Mouse (Mus musculus) CH12.LX (cell line): ENCODE measurements at regions not wholly inside any gene's neighbourhood (a gene's known extent, or its start where the extent isn't known, plus 50 kb on each side); places are given as distances from the start of the nearest gene placed in this dataset.

ENCODE experiments used
- DNase-seq: peaks from one replicate; pipeline ENCODE4 v3.0.0-alpha.2; 2013; ENCODE audit errors: extremely low read depth
- H3K27ac ChIP-seq: 2 replicates; pipeline ENCODE4 v1.5.1; 2012; ENCODE audit warnings: low read depth, mild to moderate bottlenecking, control low read depth, moderate library complexity; ENCODE audit not compliant: insufficient read depth
- H3K27me3 ChIP-seq: replicated peaks from 2 replicates; pipeline ENCODE3; 2012; ENCODE audit warnings: inconsistent platforms
- H3K36me3 ChIP-seq, 2 experiments: replicated peaks in 1 of 2; 2 replicates each; pipeline versions ENCODE3 to v1.6.1; 2012; ENCODE audit warnings: inconsistent platforms in 1 of 2, low read length in 1 of 2, mild to moderate bottlenecking in 1 of 2, mixed read lengths in 1 of 2, moderate library complexity in 1 of 2; ENCODE audit not compliant: control insufficient read depth in 1 of 2, insufficient read depth in 1 of 2
- H3K4me1 ChIP-seq, 2 experiments: 2 replicates each; pipeline ENCODE4 v1.6.1; 2012; ENCODE audit warnings: inconsistent platforms in 1 of 2, moderate library complexity in 1 of 2; ENCODE audit not compliant: insufficient read depth in 2 of 2, control insufficient read depth in 1 of 2
- H3K4me2 ChIP-seq: 2 replicates; pipeline ENCODE4 v1.6.1; 2012; ENCODE audit warnings: low read depth, mild to moderate bottlenecking, control low read depth; ENCODE audit not compliant: poor library complexity, insufficient read depth, severe bottlenecking
- H3K4me3 ChIP-seq, 3 experiments: fragments of 150-350 bp in 1 of 3; sonication (generic) in 1 of 3; replicated peaks in 1 of 3; 2 replicates each; pipeline versions ENCODE3 to v1.5.1; 2011 to 2012; ENCODE audit warnings: low read depth in 2 of 3, low read length in 2 of 3, mild to moderate bottlenecking in 2 of 3, moderate library complexity in 2 of 3, control low read depth in 1 of 3, improper control_type of control experiment in 1 of 3, inconsistent platforms in 1 of 3, mixed read lengths in 1 of 3; ENCODE audit not compliant: poor library complexity in 1 of 3
- H3K79me2 ChIP-seq: replicated peaks from 2 replicates; pipeline ENCODE4 v1.6.1; 2012; ENCODE audit warnings: mild to moderate bottlenecking, moderate library complexity; ENCODE audit not compliant: control insufficient read depth, poor library complexity, insufficient read depth, severe bottlenecking; ENCODE audit errors: extremely low read depth
- H3K9ac ChIP-seq: 2 replicates; pipeline ENCODE4 v1.6.1; 2012; ENCODE audit warnings: low read depth, mild to moderate bottlenecking, control low read depth, moderate library complexity; ENCODE audit not compliant: insufficient read depth
- H3K9me3 ChIP-seq: replicated peaks from 2 replicates; pipeline ENCODE3; 2012; ENCODE audit warnings: low read length, inconsistent platforms, mixed read lengths
- BHLHE40 ChIP-seq: IDR thresholded peaks from 2 replicates; pipeline ENCODE4 v1.6.1; 2011; ENCODE audit warnings: mild to moderate bottlenecking, low read depth, low read length, improper control_type of control experiment
- E2F4 ChIP-seq: IDR thresholded peaks from 2 replicates; pipeline ENCODE4 v1.6.1; 2011; ENCODE audit warnings: low read depth, low read length, improper control_type of control experiment; ENCODE audit not compliant: insufficient replicate concordance
- ELF1 ChIP-seq: IDR thresholded peaks from 2 replicates; pipeline ENCODE4 v1.6.1; 2014; ENCODE audit warnings: low read depth, mild to moderate bottlenecking, inconsistent platforms, low read length, improper control_type of control experiment
- EP300 ChIP-seq: IDR thresholded peaks from 2 replicates; pipeline ENCODE4 v1.6.1; 2011; ENCODE audit warnings: low read length, improper control_type of control experiment
- IRF4 ChIP-seq: IDR thresholded peaks from 2 replicates; pipeline ENCODE4 v1.6.1; 2014; ENCODE audit warnings: low read depth, mild to moderate bottlenecking, inconsistent platforms, low read length, improper control_type of control experiment
- JUN ChIP-seq: IDR thresholded peaks from 2 replicates; pipeline ENCODE4 v1.6.1; 2011; ENCODE audit warnings: low read depth, mild to moderate bottlenecking, low read length, improper control_type of control experiment, moderate library complexity; ENCODE audit not compliant: insufficient read depth
- KAT2A ChIP-seq: IDR thresholded peaks from 2 replicates; pipeline ENCODE4 v1.6.1; 2012; ENCODE audit warnings: low read length, improper control_type of control experiment, inconsistent platforms; ENCODE audit not compliant: insufficient replicate concordance
- MAFK ChIP-seq: IDR thresholded peaks from 2 replicates; pipeline ENCODE4 v1.6.1; 2011; ENCODE audit warnings: low read length, improper control_type of control experiment; ENCODE audit not compliant: insufficient replicate concordance
- MAX ChIP-seq: IDR thresholded peaks from 2 replicates; pipeline ENCODE4 v1.6.1; 2011; ENCODE audit warnings: low read length, improper control_type of control experiment
- MYC ChIP-seq: IDR thresholded peaks from 2 replicates; pipeline ENCODE4 v1.6.1; 2011; ENCODE audit warnings: low read depth, mild to moderate bottlenecking, improper control_type of control experiment, low read length
- NELFE ChIP-seq: IDR thresholded peaks from 2 replicates; pipeline ENCODE4 v1.6.1; 2011; ENCODE audit warnings: low read depth, low read length, improper control_type of control experiment
- NRF1 ChIP-seq: IDR thresholded peaks from 2 replicates; pipeline ENCODE4 v1.6.1; 2014; ENCODE audit warnings: low read depth, mild to moderate bottlenecking, inconsistent platforms, low read length, improper control_type of control experiment, moderate library complexity
- RAD21 ChIP-seq: IDR thresholded peaks from 2 replicates; pipeline ENCODE4 v1.6.1; 2011; ENCODE audit warnings: low read depth, mild to moderate bottlenecking, low read length, improper control_type of control experiment, moderate library complexity
- SMC3 ChIP-seq: IDR thresholded peaks from 2 replicates; pipeline ENCODE4 v1.6.1; 2011; ENCODE audit warnings: low read depth, low read length, improper control_type of control experiment
- TBP ChIP-seq: conservative IDR thresholded peaks from 2 replicates; pipeline ENCODE4 v1.6.1; 2011; ENCODE audit warnings: low read depth, low read length, improper control_type of control experiment
- TCF12 ChIP-seq: IDR thresholded peaks from 2 replicates; pipeline ENCODE4 v1.6.1; 2014; ENCODE audit warnings: low read depth, mild to moderate bottlenecking, inconsistent platforms, low read length, improper control_type of control experiment
- UBTF ChIP-seq: IDR thresholded peaks from 2 replicates; pipeline ENCODE4 v1.6.1; 2012; ENCODE audit warnings: low read depth, mild to moderate bottlenecking, inconsistent platforms, low read length, improper control_type of control experiment, moderate library complexity
- ZC3H11A ChIP-seq: IDR thresholded peaks from 2 replicates; pipeline ENCODE4 v1.6.1; 2012; ENCODE audit warnings: low read depth, mild to moderate bottlenecking, inconsistent platforms, low read length, improper control_type of control experiment
- ZMIZ1 ChIP-seq: IDR thresholded peaks from 2 replicates; pipeline ENCODE4 v1.6.1; 2012; ENCODE audit warnings: low read depth, mild to moderate bottlenecking, inconsistent platforms, low read length, improper control_type of control experiment
- dilution Hi-C: fragments of 300-500 bp; cut with MboI; formaldehyde crosslinking; loops from 2 replicates; pipeline ENCODE4 v1.14.3; 2020; ENCODE audit warnings: low sequenced_read_pairs; ENCODE audit not compliant: extremely low pct_unique_long_range_greater_than_20kb, extremely low pct_ligation_motif_present
- in situ Hi-C: fragments of 300-500 bp; cut with MboI; formaldehyde crosslinking; loops from 3 replicates; pipeline ENCODE4 v1.14.3; 2019; ENCODE audit warnings: low sequenced_read_pairs, low pct_ligation_motif_present, low pct_unique_long_range_greater_than_20kb, mixed read lengths

DNA sequence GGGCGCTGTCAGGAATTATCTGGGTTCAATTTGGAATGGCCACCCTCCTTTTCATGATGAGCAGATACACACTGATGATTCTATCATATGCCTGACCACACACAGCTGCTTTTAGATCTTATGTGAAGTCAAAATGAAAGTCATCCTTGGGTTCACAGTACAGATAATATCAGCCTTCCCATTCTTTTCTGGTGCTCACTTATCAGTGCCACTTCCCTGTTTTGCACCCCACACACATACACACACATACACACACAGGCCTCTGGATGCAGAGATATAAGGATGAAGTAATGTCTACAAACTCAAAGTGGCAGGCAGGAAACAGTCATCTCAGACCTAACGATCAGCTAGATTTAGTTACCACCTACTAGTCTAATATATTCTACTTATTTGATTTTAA is 52.9 kb upstream of the Oxtr start:
- Histone ChIP-seq H3K9ac (no peak overlapping the region), H3K4me3 (no peak overlapping the region), H3K4me2 (no peak overlapping the region), H3K9me3 (no peaks in the 10 kb centered on the region), H3K27ac (no peak overlapping the region), H3K36me3 (no peaks in the 10 kb centered on the region), H3K79me2 (no peaks in the 10 kb centered on the region), H3K27me3 (no peaks in the 10 kb centered on the region), H3K4me1 (no peaks in the 10 kb centered on the region)
- dilution Hi-C loops = no loop called here
- TF ChIP-seq TCF12 (no peak), MYC (no peak), EP300 (no peak), NELFE (no peak), RAD21 (no peak), BHLHE40 (no peak), MAX (no peak), ZC3H11A (no peak), MAFK (no peak), TBP (no peak), KAT2A (no peak), SMC3 (no peak), ELF1 (no peak), JUN (no peak), NRF1 (no peak), IRF4 (no peak), ZMIZ1 (no peak), E2F4 (no peak), UBTF (no peak)
- DNase-seq = no peak
- in situ Hi-C loops = no loop called here
